Mouse (Mus musculus) intestine, embryonic 16.5 days (tissue): ENCODE data around the gene Phf20. TPM values are rescaled to one million over a fixed set of nuclear protein-coding genes. Genes with fewer than 3 reads are reported as not detected.

ENCODE experiments used
- ATAC-seq: fragments of 200-750 bp; cut with Nextera tagmentation; 2 replicates; pipeline ENCODE4 v1.8.0; 2017; ENCODE audit warnings: moderate TSS enrichment, moderate library complexity
- H3K27ac ChIP-seq: fragments of 300-500 bp; sonication (generic); 2 replicates; pipeline ENCODE4 v1.5.1; 2014; ENCODE audit warnings: mild to moderate bottlenecking, low read length
- H3K27me3 ChIP-seq: fragments of 300-500 bp; sonication (generic); replicated peaks from 2 replicates; pipeline ENCODE4 v1.6.1; 2014; ENCODE audit warnings: low read length, control low read depth, mixed read lengths; ENCODE audit not compliant: control insufficient read depth, insufficient read depth
- H3K36me3 ChIP-seq: fragments of 300-500 bp; sonication (generic); 2 replicates; pipeline ENCODE4 v1.6.1; 2014; ENCODE audit warnings: low read length, control low read depth; ENCODE audit not compliant: control insufficient read depth, insufficient read depth
- H3K4me1 ChIP-seq: fragments of 300-500 bp; sonication (generic); 2 replicates; pipeline ENCODE4 v1.6.1; 2014; ENCODE audit warnings: low read length, control low read depth, mixed read lengths; ENCODE audit not compliant: control insufficient read depth, insufficient read depth
- H3K4me2 ChIP-seq: fragments of 300-500 bp; sonication (generic); 2 replicates; pipeline ENCODE4 v1.6.1; 2014; ENCODE audit warnings: low read depth, low read length, control low read depth
- H3K4me3 ChIP-seq: fragments of 300-500 bp; sonication (generic); 2 replicates; pipeline ENCODE4 v1.5.1; 2014; ENCODE audit warnings: mild to moderate bottlenecking, low read length
- H3K9ac ChIP-seq: fragments of 300-500 bp; sonication (generic); 2 replicates; pipeline ENCODE4 v1.6.1; 2014; ENCODE audit warnings: low read depth, low read length
- H3K9me3 ChIP-seq: fragments of 300-500 bp; sonication (generic); 2 replicates; pipeline ENCODE4 v1.6.1; 2016; ENCODE audit warnings: low read length, control low read depth; ENCODE audit not compliant: control insufficient read depth
- WGBS: fragments of 180-500 bp; shearing (Covaris S2); extraction: QIAGEN DNeasy Blood & Tissue Kit; methylation state at CpG from one replicate; pipeline ENCODE4 v1.1.7; 2014; 5-methylcytosine and 5-hydroxymethylcytosine counted together
- polyA plus RNA-seq: library from polyadenylated mRNA; unstranded; fragments of >200 nt; fragmentation: Nextera tagmentation; extraction: Ambion mirVana; gene quantifications from 2 replicates; pipeline ENCODE4 v1.2.1, GENCODE M21; 2015

The Phf20 gene
- polyA plus RNA-seq, 1 experiment from 2014 or later = 53.2 TPM

DNA sequence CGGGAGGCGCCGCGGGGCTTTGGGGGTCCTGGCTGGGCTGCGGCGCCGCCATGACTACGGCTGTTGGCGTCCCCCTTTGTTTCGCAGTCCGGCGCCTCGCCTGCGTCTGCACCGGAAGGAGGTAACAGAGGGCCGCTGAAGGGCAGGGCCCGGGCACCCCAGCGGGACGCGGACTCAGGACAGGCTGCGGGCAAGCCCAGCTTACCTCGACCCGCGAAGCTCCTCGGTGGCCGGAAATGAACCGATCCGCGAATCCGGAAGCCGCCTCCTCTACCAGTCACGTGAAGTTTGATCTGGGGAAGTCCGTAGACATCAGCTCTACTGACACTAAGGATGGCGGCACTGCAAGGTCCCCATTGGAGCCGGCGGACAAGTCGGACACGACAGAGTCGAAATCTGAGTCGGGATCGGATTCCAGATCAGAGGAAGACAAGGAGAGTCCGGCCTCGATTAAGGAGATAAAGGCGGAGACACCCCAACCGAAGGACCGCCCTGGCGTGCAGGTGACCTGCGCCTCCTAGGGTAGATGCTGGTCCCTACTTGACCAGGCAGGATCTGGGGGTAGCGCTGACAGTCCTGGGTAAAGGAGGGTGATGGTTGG, 116.1 kb downstream of the Phf20 start, which contains the start of the genes Cnbd2 and Scand1:
Gene Cnbd2, plus strand, starts transcription at position 3 of the 601 bp plus-strand sequence.
Gene Scand1, minus strand, starts transcription at position 408 of the 601 bp plus-strand sequence.
- under 1% methylated on average over 48 of the region's 49 CpGs for WGBS
- H3K4me3 ChIP-seq = peak within 1 kb of the TSS; percentile 95

DNA sequence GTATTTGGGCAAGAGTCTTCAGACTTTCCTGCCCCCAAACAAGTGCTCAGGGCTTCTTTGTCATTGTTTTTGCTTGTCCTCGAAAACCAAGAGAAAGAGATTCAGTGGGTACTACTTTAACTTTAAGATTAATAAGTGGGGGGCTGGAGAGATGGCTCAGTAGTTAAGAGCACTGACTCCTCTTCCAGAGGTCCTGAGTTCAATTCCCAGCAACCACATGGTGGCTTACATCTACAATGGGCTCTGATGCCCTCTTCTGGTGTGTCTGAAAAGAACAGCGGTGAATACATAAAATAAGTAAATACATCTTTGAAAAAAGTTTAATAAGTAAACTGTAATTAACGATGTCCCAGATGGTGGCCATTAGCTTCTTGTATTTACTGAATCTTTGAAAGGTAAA, 116.9 kb downstream of the Phf20 start:
- Histone ChIP-seq H3K36me3 (peaks cover 3% of the 10 kb centered on the region; the same call in 1 of the 2 replicates), H3K27me3 (no peaks in the 10 kb centered on the region), H3K4me3 (peak overlapping the region; percentile 95), H3K9ac (peak overlapping the region; percentile 90), H3K4me1 (0 out of 2 replicates have a peak, but pooled peaks cover 5% of the 10 kb centered on the region), H3K9me3 (no peaks in the 10 kb centered on the region), H3K27ac (peak overlapping the region; percentile 99), H3K4me2 (peak overlapping the region; percentile 76)
- 51% methylated on average over 3 of the region's 3 CpGs for WGBS
- no peak for ATAC-seq

More for the DNA sequence above, 116.1 kb downstream of the Phf20 start, which contains the start of the genes Cnbd2 and Scand1:
- H3K27me3 ChIP-seq = no peaks in the 10 kb centered on the region
- H3K36me3 ChIP-seq = peaks cover 3% of the 10 kb centered on the region; the same call in 1 of the 2 replicates
- H3K27ac ChIP-seq = peak within 1 kb of the TSS; percentile 99
- 0 out of 2 replicates have a peak, but pooled peaks cover 5% of the 10 kb centered on the region for H3K4me1 ChIP-seq
- H3K9me3 ChIP-seq = no peaks in the 10 kb centered on the region
- peak; percentile 94 for ATAC-seq
- H3K9ac ChIP-seq = peak within 1 kb of the TSS; percentile 90
- H3K4me2 ChIP-seq = peak within 1 kb of the TSS; percentile 76

DNA sequence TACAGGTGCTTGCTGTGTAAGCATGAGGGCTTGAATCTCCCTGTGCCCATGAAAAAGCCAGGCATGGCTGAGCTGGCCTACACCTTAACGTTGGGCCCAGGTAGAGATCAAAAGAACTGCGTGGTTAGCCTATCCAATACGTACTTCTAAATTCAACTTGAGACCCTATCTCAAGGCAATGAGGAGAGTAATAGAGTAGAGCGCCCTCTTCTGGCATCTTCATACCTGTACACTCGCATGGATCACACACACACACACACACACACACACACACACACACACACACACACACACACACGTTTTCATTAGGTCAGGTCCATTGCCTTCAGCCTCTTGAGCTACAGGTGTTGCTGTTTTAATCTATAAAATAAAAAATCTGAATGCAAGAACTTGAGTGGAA, 118.5 kb downstream of the Phf20 start:
- Histone ChIP-seq H3K4me2 (no peak overlapping the region), H3K4me3 (no peak overlapping the region), H3K27me3 (no peaks in the 10 kb centered on the region), H3K27ac (no peak overlapping the region), H3K9ac (no peak overlapping the region), H3K4me1 (0 out of 2 replicates have a peak, but pooled peaks cover 5% of the 10 kb centered on the region), H3K36me3 (peaks cover 3% of the 10 kb centered on the region; the same call in 1 of the 2 replicates), H3K9me3 (no peaks in the 10 kb centered on the region)
- ATAC-seq = no peak
- WGBS = 96% methylated on average over 6 of the region's 6 CpGs

DNA sequence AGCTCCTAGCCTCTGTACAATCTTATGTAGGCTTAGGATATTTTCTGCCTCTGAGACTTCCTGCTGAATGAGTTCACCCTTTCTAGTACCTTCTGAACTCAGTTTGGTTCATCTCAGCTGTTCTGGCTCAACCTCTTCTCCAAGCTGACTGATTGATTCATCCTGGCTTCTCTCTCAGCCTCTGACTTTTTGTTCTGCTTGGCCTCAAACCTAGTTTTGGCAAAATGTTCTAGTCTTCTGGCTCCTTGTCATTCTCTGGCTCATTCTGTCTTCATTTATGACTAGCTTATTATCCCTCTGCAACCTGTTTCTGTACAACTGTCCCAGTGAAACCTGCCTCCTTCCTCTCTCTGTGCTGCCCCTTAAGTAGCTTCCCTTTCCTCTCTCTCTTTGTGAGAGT, 122.2 kb downstream of the Phf20 start:
- no peak overlapping the region for H3K4me3 ChIP-seq
- H3K4me2 ChIP-seq = no peak overlapping the region
- no peak for ATAC-seq
- peaks cover 3% of the 10 kb centered on the region; the same call in 1 of the 2 replicates for H3K36me3 ChIP-seq
- H3K9me3 ChIP-seq = 0 out of 2 replicates have a peak, but pooled peaks cover 2% of the 10 kb centered on the region
- no peak overlapping the region for H3K27ac ChIP-seq
- H3K27me3 ChIP-seq = no peaks in the 10 kb centered on the region
- no peak overlapping the region for H3K9ac ChIP-seq
- H3K4me1 ChIP-seq = no peaks in the 10 kb centered on the region

DNA sequence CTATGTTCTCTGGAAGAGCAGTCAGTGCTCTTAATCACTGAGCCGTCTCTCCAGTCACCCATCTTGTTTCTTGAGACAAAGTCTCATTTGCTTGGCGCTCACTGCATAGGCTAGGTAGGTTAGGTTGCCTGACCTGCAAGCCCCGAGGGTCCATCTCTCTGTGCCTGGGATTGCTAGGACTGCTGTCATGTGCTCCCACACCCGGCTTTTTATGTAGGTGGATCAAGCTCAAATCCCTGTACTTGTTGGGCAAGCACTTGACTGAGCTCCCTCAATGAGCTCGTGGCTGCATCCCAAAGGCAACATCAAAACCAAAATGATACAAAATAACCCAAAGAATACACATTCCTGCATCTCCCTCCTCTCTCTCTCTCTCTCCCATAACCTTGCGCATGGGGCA, 125.3 kb downstream of the Phf20 start:
- 90% methylated on average over 6 of the region's 6 CpGs for WGBS
- H3K36me3 ChIP-seq = no peaks in the 10 kb centered on the region
- H3K9ac ChIP-seq = no peak overlapping the region
- H3K27ac ChIP-seq = no peak overlapping the region
- H3K27me3 ChIP-seq = no peaks in the 10 kb centered on the region
- no peak for ATAC-seq
- H3K4me3 ChIP-seq = no peak overlapping the region
- 0 out of 2 replicates have a peak, but pooled peaks cover 2% of the 10 kb centered on the region for H3K9me3 ChIP-seq
- peaks cover 6% of the 10 kb centered on the region for H3K4me1 ChIP-seq
- no peak overlapping the region for H3K4me2 ChIP-seq

DNA sequence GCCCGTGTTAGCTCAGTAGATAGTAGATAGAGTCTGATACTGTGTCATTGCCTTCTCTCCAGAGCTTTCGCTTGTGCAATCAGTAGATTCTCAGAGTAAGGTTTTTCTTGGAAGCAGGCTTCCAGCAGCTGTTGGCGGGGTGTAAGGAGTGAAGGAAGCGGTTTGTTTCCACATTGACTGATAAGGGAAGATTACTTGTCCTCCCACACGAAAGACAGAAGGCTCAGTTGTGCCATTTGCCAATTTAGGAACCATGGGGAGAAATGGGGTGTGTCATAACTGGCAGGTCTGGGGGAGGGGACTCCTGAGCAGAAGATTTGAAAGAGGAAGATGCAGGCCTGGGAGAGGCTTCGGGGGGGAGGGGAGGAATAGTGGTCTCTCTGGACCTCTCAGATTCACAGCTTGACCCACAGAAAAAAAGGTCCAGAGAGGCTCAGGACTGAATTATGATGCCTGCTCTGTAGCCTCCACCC, 127.9 kb downstream of the Phf20 start:
- no peaks in the 10 kb centered on the region for H3K27me3 ChIP-seq
- ATAC-seq = no peak
- 0 out of 2 replicates have a peak overlapping the region, but pooled peaks have one; percentile 55 for H3K27ac ChIP-seq
- H3K4me3 ChIP-seq = no peak overlapping the region
- no peaks in the 10 kb centered on the region for H3K36me3 ChIP-seq
- H3K4me2 ChIP-seq = peak overlapping the region; percentile 26; the same call in 1 of the 2 replicates
- H3K9me3 ChIP-seq = 0 out of 2 replicates have a peak, but pooled peaks cover 2% of the 10 kb centered on the region
- 38% methylated on average over 6 of the region's 6 CpGs for WGBS
- peaks cover 6% of the 10 kb centered on the region for H3K4me1 ChIP-seq
- H3K9ac ChIP-seq = no peak overlapping the region

DNA sequence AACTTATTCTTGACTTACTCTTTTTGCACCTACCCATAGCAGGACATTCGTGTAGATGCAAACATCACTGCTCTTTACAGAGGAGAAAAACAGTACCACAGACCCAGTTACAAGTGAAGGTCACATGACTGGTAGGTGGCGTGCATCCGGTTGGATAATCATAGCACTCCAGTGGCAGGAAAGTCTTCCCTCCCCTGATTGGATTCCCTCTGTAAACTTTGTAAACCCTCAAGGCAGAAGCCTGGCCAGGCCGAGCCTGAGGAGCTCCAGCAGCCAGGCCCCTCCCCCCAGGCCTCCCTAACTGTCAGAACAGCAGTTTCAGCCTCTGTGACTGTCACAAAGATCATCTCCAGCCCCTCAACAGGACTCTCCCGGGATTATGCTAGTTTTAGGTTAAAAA, 128.4 kb downstream of the Phf20 start:
- WGBS = 19% methylated on average over 5 of the region's 5 CpGs
- H3K4me3 ChIP-seq = no peak overlapping the region
- ATAC-seq = peak; percentile 71
- peak overlapping the region; percentile 26; the same call in 1 of the 2 replicates for H3K4me2 ChIP-seq
- 0 out of 2 replicates have a peak, but pooled peaks cover 2% of the 10 kb centered on the region for H3K9me3 ChIP-seq
- no peak overlapping the region for H3K9ac ChIP-seq
- H3K27ac ChIP-seq = 0 out of 2 replicates have a peak overlapping the region, but pooled peaks have one; percentile 55
- H3K36me3 ChIP-seq = no peaks in the 10 kb centered on the region
- H3K27me3 ChIP-seq = no peaks in the 10 kb centered on the region
- peaks cover 6% of the 10 kb centered on the region for H3K4me1 ChIP-seq

DNA sequence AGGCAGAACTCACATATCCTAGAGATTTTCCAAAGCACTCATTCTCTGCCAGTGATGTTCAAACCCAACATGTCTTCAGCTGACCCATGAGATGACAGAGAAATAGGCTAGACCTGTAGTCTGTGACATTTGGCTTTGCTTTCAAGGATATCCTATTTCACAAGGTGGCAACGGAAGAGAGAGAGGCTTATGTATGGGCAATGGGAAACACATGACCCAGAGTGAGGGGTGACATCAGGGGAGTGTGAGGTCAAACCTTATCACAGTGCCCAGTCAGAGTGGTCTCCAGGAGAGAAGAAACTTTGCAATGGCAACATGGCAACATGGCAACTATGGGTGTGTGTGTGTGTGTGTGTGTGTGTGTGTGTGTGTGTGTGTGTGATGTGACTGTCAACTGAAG, 134.4 kb downstream of the Phf20 start:
- H3K4me1 ChIP-seq = no peaks in the 10 kb centered on the region
- no peaks in the 10 kb centered on the region for H3K27me3 ChIP-seq
- H3K4me2 ChIP-seq = no peak overlapping the region
- no peaks in the 10 kb centered on the region for H3K36me3 ChIP-seq
- no peak overlapping the region for H3K4me3 ChIP-seq
- H3K27ac ChIP-seq = no peak overlapping the region
- no peaks in the 10 kb centered on the region for H3K9me3 ChIP-seq
- 83% methylated on average over 1 of the region's 1 CpGs for WGBS
- no peak for ATAC-seq
- no peak overlapping the region for H3K9ac ChIP-seq

DNA sequence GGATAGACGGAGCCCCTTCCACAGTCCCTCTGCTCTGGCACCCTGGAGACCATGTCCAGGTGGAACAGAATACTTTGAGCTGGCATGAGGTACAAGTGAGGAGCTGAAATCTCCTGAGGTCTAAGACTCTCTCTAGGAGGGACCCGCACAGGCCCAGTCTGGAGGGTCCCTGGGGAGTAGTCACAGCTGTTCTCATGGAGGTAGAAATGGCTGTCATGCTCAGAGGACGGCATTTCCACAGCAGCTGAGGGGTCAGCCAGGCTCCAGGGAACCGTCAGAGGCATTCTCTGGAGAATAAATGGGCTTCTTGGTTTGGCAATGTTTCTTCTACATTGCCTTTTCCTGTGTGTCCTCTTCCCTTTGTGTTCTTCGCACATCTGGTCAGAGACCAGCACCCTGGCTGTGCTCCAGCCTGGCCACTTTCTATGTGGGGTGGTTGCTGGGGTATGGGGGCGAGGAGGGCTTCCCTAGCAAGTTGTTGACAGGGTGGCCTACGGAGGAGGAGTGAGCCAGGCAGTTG, 135.2 kb downstream of the Phf20 start:
- H3K36me3 ChIP-seq = no peaks in the 10 kb centered on the region
- no peaks in the 10 kb centered on the region for H3K9me3 ChIP-seq
- H3K4me3 ChIP-seq = no peak overlapping the region
- no peak overlapping the region for H3K9ac ChIP-seq
- H3K27me3 ChIP-seq = no peaks in the 10 kb centered on the region
- H3K4me2 ChIP-seq = no peak overlapping the region
- no peak overlapping the region for H3K27ac ChIP-seq
- 69% methylated on average over 7 of the region's 7 CpGs for WGBS
- H3K4me1 ChIP-seq = no peaks in the 10 kb centered on the region
- ATAC-seq = no peak
